Mouse (Mus musculus) mouse embryonic stem cell (cell line): ENCODE data around the gene Arhgap15.

Experiments used
- in situ Hi-C, 2 experiments: fragments of 300-500 bp; cut with MboI; formaldehyde crosslinking; loops; 1 replicate in 1 of 2; 3 replicates in 1 of 2; pipeline ENCODE4 v1.14.3; 2019 to 2020; ENCODE audit warnings: low sequenced_read_pairs in 2 of 2, low pct_unique_long_range_greater_than_20kb in 1 of 2, mixed read lengths in 1 of 2; ENCODE audit not compliant: unreplicated experiment in 1 of 2

The Arhgap15 gene

DNA sequence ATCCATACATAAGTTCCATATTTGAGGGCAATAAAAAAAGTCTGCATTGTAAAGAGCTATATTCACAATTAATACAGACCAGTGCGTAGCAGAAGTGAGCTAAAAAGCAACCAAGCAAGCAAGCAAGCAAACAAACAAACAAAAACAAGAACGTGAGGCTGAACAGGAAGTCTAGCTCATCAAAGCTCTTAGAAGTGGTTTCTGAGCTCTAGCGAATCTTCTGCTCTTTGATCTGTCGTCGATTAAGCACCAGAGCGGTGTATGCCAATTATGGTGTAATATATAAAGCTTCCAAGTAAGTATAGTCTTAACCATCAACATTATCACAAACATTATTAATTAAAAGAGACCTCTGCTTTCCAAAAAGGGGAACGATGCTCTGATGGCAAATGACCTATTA, 243.9 kb downstream of the Arhgap15 start:
- in situ Hi-C loops, result no loop called here

DNA sequence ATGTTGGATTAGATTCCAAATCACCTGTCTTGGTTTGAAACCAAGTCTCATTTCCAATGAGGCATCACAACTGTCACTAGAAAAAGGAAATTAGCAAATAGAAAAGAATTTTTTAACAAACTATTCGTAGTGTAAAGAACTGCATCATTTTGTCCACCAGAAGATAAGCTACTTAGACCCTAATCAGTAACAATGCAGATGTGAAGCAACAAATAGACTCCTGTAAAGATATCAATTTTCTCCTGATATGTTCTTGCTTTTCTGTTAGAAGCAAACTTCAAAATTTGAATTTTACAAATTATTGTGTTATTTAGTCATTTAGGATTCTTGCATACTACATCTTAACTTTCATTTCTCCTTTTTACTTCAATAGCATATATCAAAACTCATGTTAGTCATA, 253.8 kb downstream of the Arhgap15 start:
- in situ Hi-C loops, result no loop called here

GRCm38 (mm10) chr2:44010249-44010648, 261.6 kb downstream of the Arhgap15 start:
- in situ Hi-C loops, result no loop called here

- in situ Hi-C loops, result no loop called here
These were observed 264.8 kb downstream of the Arhgap15 start for GRCm38 (mm10) chr2:44013388-44013787.

- in situ Hi-C loops, result no loop called here
These were observed 268.1 kb downstream of the Arhgap15 start for GRCm38 (mm10) chr2:44016720-44017119.

DNA sequence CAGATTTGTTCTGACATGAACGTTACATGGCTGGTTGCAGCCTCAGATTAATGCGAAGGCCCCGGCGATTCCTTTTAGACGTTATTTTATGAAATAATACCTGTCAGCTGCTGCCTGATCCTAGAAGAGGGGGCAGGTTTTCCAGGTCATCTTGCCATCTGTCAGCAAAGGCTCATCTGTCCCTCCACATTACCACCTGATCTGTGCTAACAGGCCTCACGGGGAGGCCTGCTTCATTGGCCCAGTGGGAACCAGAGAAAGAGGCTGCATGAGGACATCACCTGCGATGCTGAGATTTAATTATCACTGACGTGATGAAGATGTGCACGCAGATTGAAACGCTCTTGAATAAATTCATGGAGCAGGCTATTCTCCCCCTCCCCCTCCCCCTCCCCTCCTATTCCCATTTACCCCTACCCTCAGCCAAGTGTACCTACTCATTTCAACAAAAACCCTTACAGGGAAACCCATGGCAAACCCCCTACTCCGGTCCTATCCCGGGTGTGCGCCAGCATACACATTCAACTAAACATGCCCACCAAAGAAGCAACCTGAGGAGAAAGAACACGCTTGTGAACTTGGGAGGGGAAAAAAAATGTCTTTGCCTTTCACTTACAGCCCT, 268.9 kb downstream of the Arhgap15 start:
- in situ Hi-C loops, result no loop called here

DNA sequence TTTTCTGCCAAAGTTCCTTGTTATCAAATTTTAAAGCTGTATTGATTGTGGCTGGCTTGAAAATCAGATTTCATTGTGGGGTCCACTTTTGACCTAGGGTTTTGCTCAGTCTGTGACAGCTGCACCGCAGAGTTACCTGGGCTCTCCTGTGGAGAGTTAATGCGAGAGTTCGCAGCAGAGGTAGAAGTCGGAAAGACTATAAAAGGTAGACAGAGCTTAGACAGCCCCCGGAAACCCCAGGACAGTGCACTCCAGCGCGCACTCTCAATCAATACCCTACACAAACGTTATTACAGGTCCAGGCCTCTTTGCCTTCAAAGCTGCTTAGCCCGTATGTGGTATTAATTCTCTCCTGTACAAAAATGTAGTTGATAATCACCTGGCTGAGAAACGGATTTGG, 269.4 kb downstream of the Arhgap15 start:
- in situ Hi-C loops, result no loop called here

GRCm38 (mm10) chr2:44024704-44025103, 276.1 kb downstream of the Arhgap15 start:
- in situ Hi-C loops, result no loop called here

GRCm38 (mm10) chr2:44029035-44029715, 280.6 kb downstream of the Arhgap15 start:
- in situ Hi-C loops, result no loop called here

DNA sequence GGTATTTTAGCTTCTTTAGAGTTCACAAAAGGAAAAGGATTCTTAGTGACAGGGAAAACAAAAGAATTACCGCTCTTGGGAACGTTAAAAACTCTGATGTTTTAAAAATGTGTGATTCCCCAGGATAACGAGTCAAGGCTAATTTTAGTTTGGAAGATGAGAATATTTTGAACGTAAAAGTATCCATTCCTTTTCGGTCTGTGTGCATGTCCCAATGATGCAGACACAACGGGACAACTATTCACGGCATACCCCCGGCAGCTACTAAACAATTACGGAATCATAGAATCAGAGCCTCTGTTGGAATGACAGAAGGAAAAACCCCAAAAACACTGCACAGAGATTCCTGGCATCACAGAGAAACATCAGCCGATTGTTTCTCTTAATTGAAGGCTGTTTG, 281.2 kb downstream of the Arhgap15 start:
- in situ Hi-C loops, result no loop called here

GRCm38 (mm10) chr2:44039522-44040203, 291.0 kb downstream of the Arhgap15 start:
- in situ Hi-C loops, result no loop called here

DNA sequence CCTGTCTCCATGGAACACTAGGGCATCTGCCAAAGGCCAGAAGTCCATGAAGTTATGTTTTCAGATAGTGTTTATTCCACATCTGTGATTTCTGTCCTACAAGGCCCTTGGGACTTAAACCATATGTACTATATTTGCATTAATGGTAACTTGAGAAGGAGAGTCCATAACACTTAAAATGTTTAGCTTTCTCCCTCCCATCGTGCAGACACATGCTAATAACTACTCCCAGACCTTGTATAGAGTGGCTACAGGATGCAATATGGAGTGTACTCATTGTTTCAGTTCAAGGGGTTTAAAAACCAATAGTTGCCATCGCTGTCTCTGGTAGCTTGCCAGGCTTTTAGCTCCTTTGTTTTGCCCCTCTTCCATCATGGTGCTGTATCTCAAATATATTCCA, 295.5 kb downstream of the Arhgap15 start:
- in situ Hi-C loops, result no loop called here

DNA sequence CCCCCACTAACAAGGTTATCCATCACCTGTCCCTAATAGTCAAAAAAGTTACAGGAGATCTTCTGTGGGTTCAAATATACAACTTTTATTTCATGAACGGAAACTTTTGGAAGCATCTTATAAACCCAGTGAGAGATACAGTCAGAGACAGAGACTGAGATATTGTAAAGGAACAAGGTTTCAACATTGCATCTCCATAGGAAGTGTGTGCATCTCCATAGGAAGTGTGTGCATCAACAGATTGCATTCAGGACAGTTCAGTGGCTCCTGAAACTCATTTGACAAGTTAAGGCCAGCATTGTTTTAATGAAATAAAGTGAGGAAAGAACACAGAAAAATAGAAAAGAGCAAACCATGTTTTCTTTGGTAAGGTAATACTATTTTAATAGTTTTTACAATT, 296.0 kb downstream of the Arhgap15 start:
- in situ Hi-C loops, result no loop called here

- in situ Hi-C loops, result no loop called here
These were observed 296.6 kb downstream of the Arhgap15 start for GRCm38 (mm10) chr2:44045231-44045630.

GRCm38 (mm10) chr2:44060306-44060705, 311.7 kb downstream of the Arhgap15 start:
- in situ Hi-C loops, result no loop called here

DNA sequence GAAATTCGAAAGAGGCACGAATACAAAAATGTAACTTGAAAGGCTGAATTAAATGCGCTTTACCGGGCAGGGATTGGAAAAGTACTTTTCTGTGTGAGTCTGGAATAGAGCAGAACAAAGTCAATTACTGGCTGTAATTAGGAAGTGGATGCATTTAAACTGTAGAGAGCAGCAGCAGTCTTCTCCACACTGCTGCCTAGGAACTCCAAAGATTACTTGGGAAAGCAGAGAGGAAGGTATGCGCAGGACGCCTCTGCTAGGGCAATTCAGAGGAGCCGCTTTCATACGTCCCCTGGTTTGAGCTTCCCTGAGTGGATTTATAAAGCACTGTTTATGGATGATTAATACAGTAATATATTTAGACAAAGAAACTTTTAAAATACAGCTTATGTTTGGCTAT, 312.1 kb downstream of the Arhgap15 start:
- in situ Hi-C loops, result no loop called here

GRCm38 (mm10) chr2:44065067-44065466, 316.4 kb downstream of the Arhgap15 start:
- in situ Hi-C loops, result no loop called here

GRCm38 (mm10) chr2:44068151-44068840, 319.7 kb downstream of the Arhgap15 start:
- in situ Hi-C loops, result no loop called here

DNA sequence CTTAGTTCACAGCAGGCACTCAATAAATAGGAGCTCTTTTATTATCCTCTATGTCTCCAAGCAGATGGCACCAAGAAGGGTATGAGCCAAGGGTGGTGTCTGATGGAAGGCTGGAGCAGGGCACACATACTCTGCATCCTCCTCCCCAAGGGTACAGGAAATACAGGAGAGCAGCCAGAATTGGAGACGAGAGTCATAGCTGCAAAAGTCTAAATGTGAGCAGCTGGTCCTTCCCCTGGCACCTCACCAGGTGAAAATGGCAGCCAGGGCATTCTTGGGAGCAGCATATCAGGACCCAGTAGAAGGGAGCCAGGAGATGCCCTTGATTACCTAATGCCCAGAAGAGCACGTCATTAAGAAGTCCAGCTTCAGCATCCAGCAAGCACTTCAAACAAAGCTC, 320.3 kb downstream of the Arhgap15 start:
- in situ Hi-C loops, result no loop called here
